Mouse (Mus musculus) embryonic facial prominence, embryonic 10.5 days (tissue): ENCODE data around the gene Mid1. TPM values are rescaled to one million over a fixed set of nuclear protein-coding genes. Genes with fewer than 3 reads are reported as not detected.
"Not testable (repeated sequence)": the region's sequence is repeated elsewhere in the genome, so short reads cannot be mapped to it uniquely, and the experiment has no call there.

Source experiments
- DNase-seq: peaks from one replicate; pipeline ENCODE4 v3.0.0-alpha.2; 2017; ENCODE audit warnings: low spot score
- H3K27ac ChIP-seq: fragments of 300-500 bp; sonication (generic); replicated peaks from 2 replicates; pipeline ENCODE4 v1.5.1; 2016; ENCODE audit warnings: mild to moderate bottlenecking
- H3K27me3 ChIP-seq: fragments of 300-500 bp; sonication (generic); replicated peaks from 2 replicates; pipeline ENCODE4 v1.6.1; 2016; ENCODE audit warnings: low read depth, mild to moderate bottlenecking; ENCODE audit not compliant: poor library complexity, severe bottlenecking
- H3K36me3 ChIP-seq: fragments of 300-500 bp; sonication (generic); replicated peaks from 2 replicates; pipeline ENCODE4 v1.6.1; 2016; ENCODE audit warnings: mild to moderate bottlenecking, moderate library complexity
- H3K4me1 ChIP-seq: fragments of 300-500 bp; sonication (generic); 2 replicates; pipeline ENCODE4 v1.6.1; 2016
- H3K4me3 ChIP-seq: fragments of 300-500 bp; sonication (generic); 2 replicates; pipeline ENCODE4 v1.5.1; 2016; ENCODE audit warnings: mild to moderate bottlenecking, moderate library complexity
- H3K9me3 ChIP-seq: fragments of 300-500 bp; sonication (generic); 2 replicates; pipeline ENCODE4 v1.6.1; 2016; ENCODE audit warnings: mild to moderate bottlenecking
- WGBS: fragments of 180-500 bp; shearing (Covaris S2); methylation state at CpG from one replicate; pipeline ENCODE4 v1.1.7; 2016; 5-methylcytosine and 5-hydroxymethylcytosine counted together
- polyA plus RNA-seq: library from polyadenylated mRNA; unstranded; fragments of >200 nt; fragmentation: Nextera tagmentation; extraction: Ambion mirVana; gene quantifications from 2 replicates; pipeline ENCODE4 v1.2.1, GENCODE M21; 2016

The Mid1 gene
- polyA plus RNA-seq, 1 experiment from 2014 or later, result 18.6 TPM

DNA sequence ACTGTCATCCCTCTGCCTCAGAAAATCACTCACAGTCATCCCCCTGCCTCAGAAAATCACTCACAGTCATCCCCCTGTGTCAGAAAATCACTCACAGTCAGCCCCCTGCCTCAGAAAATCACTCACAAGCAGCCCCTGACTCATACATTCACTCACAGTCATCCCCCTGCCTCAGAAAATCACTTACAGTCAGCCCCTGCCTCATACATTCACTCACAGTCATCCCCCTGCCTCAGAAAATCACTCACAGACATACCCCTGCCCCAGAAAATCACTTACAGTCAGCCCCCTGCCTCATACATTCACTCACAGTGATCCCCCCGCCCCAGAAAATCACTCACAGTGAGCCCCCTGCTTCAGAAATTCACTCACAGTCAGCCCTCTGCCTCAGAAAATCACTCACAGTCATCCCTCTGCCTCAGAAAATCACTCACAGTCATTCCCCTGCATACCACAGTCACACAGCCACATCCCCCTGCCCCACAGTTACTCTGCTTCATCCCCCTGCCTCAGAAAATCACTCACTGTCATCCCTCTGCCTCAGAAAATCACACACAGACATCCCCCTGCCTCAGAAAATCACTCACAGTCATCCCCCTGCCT is 320.8 kb downstream of the Mid1 start:
- not testable (repeated sequence) for H3K27me3 ChIP-seq
- 33% methylated on average over 1 of the region's 1 CpGs for WGBS

DNA sequence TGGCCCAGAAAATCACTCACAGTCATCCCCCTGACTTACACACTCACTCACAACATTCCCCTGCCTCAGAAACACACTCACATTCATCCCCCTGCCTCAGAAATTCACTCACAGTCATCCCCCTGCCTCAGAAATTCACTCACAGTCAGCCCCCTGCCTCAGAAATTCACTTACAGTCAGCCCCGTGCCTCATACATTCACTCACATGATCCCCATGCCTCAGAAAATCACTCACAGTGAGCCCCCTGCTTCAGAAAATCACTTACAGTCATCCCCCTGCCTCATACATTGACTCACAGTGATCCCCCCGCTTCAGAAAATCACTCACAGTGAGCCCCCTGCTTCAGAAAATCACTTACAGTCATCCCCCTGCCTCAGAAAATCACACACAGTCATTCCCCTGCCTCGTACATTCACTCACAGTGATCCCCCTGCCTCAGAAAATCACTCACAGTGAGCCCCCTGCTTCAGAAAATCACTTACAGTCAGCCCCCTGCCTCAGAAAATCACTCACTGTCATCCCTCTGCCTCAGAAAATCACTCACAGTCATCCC is 321.8 kb downstream of the Mid1 start:
- H3K27me3 ChIP-seq, H3K4me3 ChIP-seq: not testable (repeated sequence)
- DNase-seq, result peak; percentile 34
- H3K36me3 ChIP-seq, result peaks cover 14% of the 10 kb centered on the region
- WGBS, result 45% methylated on average over 3 of the region's 3 CpGs
- H3K4me1 ChIP-seq, result peaks cover 26% of the 10 kb centered on the region
- peak overlapping the region; percentile 52 for H3K27ac ChIP-seq
- H3K9me3 ChIP-seq, result peaks cover 55% of the 10 kb centered on the region

More for the DNA sequence above, 320.8 kb downstream of the Mid1 start:
- not testable (repeated sequence) for H3K27ac ChIP-seq, DNase-seq, H3K36me3 ChIP-seq, H3K4me3 ChIP-seq
- H3K4me1 ChIP-seq, result peaks cover 26% of the 10 kb centered on the region
- H3K9me3 ChIP-seq, result peaks cover 53% of the 10 kb centered on the region

DNA sequence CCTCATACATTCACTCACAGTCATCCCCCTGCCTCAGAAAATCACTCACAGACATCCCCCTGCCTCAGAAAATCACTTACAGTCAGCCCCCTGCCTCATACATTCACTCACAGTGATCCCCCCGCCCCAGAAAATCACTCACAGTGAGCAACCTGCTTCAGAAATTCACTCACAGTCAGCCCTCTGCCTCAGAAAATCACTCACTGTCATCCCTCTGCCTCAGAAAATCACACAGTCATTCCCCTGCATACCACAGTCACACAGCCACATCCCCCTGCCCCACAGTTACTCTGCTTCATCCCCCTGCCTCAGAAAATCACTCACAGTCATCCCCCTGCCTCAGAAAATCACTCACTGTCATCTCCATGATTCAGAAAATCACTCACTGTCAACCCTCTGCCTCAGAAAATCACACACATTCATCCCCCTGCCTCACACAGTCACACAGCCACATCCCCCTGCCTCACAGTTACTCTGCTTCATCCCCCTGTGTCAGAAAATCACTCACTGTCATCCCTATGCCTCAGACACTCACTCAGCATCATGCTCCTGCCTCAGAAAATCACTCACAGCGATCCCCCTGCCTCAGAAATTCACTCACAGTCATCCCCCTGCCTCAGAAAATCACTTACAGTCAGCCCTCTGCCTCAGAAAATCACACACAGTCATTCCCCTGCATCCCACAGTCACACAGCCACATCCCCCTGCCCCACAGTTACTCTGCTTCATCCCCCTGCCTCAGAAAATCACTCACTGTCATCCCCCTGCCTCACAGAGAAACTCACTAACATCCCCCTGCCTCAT is 322.6 kb downstream of the Mid1 start:
- WGBS, result 39% methylated on average over 2 of the region's 2 CpGs
- peaks cover 55% of the 10 kb centered on the region for H3K9me3 ChIP-seq
- not testable (repeated sequence) for H3K4me3 ChIP-seq, H3K27me3 ChIP-seq
- H3K4me1 ChIP-seq, result peaks cover 26% of the 10 kb centered on the region
- DNase-seq, result peak; percentile 31
- peaks cover 14% of the 10 kb centered on the region for H3K36me3 ChIP-seq
- H3K27ac ChIP-seq, result peak overlapping the region; percentile 0

DNA sequence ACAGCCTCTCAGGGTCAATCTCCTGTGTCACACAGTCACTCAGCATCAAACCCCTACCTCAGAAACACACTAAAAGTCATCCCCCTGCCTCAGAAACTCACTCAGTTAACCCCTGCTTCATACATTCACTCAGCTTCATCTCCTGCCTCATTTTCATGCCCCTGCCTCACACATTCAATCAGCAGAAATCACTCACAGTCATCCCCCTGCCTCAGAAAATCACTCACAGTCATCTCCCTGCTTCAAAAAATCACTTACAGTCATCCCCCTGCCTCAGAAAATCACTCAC is 323.1 kb downstream of the Mid1 start:
- H3K4me3 ChIP-seq, H3K27me3 ChIP-seq: not testable (repeated sequence)
- DNase-seq, result peak; percentile 17
- peaks cover 55% of the 10 kb centered on the region for H3K9me3 ChIP-seq
- peaks cover 26% of the 10 kb centered on the region for H3K4me1 ChIP-seq
- peaks cover 14% of the 10 kb centered on the region for H3K36me3 ChIP-seq
- H3K27ac ChIP-seq, result peak overlapping the region; percentile 0

DNA sequence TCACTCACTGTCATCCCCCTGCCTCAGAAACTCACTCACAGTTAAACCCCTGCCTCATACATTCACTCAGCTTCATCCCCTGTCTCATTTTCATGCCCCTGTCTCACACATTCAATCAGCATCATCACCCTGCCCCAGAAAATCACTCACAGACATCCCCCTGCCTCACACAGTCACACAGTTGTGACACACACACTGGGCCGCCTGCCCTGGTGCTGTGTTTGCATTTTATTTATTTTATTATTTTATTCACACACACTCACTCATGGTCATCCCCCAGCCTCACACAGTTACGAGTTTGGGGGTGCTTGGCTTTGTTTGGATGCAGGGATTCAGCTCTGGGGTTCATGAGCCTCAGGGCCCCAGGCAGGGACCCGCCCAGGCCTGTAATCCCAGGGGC is 323.6 kb downstream of the Mid1 start:
- 34% methylated on average over 3 of the region's 3 CpGs for WGBS
- H3K4me3 ChIP-seq, result peak overlapping the region; percentile 56
- H3K4me1 ChIP-seq, result peaks cover 26% of the 10 kb centered on the region
- not testable (repeated sequence) for H3K27me3 ChIP-seq
- peak overlapping the region; percentile 0 for H3K27ac ChIP-seq
- DNase-seq, result peak; percentile 43
- peaks cover 55% of the 10 kb centered on the region for H3K9me3 ChIP-seq
- H3K36me3 ChIP-seq, result peaks cover 14% of the 10 kb centered on the region

DNA sequence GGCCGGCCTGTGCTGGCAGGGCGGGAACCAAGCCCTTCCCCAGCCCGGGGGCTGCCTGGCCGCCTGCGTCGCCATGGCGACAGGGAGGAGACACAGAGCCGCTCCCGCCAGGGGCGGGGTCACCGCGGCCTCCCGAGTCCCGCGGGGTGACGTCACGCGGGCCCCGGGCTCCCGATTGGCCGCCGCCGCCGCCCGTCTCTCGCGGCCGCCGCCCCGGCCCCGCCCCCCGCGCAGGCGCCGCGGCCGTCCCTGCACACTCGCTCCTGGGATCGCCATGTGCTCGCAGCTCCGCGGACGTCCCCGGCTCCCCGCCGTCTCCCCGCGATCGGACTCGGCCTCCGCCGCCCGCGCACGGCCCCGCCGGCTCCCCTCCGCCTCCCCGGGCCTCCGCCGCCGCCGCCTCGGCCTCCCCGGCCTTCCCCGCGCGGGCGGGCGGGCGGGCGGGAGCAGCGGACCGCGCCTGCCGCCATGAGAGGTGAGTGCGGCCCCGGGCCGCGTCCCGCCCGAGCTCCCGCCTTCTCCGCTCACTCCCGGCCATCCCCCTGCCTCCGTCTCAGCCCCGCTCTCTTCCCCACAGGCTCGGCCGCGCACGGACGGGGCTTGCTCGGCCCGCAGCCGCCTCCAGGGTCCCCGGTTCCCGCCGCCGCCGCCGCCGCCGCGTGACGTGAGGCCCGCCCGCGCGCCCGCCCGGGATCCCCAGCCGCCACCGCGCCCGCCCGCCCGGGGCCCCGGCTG is 324.2 kb downstream of the Mid1 start, which contains the start of gene Gm21887:
TSS of gene Gm21887 (plus strand) at position 644 of the 735 bp plus-strand sequence.
- peak; percentile 96 for DNase-seq
- not testable (repeated sequence) for H3K27me3 ChIP-seq
- Histone ChIP-seq H3K4me3 (peak within 1 kb of the TSS; percentile 56), H3K4me1 (peaks cover 24% of the 10 kb centered on the region), H3K9me3 (peaks cover 53% of the 10 kb centered on the region), H3K27ac (peak within 1 kb of the TSS; percentile 87), H3K36me3 (peaks cover 17% of the 10 kb centered on the region)
- WGBS, result 80% methylated on average over 118 of the region's 118 CpGs

DNA sequence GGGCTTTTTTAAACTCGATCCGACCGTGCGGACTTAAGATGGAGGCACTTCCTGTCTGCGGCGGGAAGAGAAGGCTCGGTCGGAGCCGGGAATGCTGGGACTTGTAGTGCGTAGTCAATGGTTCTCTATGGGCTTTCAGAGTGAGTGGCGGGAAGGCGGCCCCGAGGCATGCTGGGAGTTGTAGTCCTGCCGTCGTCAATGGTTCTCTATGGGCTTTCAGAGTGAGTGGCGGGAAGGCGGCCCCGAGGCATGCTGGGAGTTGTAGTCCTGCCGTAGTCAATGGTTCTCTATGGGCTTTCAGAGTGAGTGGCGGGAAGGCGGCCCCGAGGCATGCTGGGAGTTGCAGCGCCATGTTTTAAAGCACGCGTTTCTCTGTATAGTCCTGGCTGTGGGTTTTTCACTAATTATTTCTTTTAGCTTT is 324.8 kb downstream of the Mid1 start:
- not testable (repeated sequence) for H3K27me3 ChIP-seq
- Histone ChIP-seq H3K9me3 (peaks cover 50% of the 10 kb centered on the region), H3K4me1 (peaks cover 21% of the 10 kb centered on the region), H3K27ac (peak overlapping the region; percentile 87), H3K4me3 (peak overlapping the region; percentile 56), H3K36me3 (peaks cover 17% of the 10 kb centered on the region)
- WGBS, result 56% methylated on average over 25 of the region's 25 CpGs
- DNase-seq, result peak; percentile 96

DNA sequence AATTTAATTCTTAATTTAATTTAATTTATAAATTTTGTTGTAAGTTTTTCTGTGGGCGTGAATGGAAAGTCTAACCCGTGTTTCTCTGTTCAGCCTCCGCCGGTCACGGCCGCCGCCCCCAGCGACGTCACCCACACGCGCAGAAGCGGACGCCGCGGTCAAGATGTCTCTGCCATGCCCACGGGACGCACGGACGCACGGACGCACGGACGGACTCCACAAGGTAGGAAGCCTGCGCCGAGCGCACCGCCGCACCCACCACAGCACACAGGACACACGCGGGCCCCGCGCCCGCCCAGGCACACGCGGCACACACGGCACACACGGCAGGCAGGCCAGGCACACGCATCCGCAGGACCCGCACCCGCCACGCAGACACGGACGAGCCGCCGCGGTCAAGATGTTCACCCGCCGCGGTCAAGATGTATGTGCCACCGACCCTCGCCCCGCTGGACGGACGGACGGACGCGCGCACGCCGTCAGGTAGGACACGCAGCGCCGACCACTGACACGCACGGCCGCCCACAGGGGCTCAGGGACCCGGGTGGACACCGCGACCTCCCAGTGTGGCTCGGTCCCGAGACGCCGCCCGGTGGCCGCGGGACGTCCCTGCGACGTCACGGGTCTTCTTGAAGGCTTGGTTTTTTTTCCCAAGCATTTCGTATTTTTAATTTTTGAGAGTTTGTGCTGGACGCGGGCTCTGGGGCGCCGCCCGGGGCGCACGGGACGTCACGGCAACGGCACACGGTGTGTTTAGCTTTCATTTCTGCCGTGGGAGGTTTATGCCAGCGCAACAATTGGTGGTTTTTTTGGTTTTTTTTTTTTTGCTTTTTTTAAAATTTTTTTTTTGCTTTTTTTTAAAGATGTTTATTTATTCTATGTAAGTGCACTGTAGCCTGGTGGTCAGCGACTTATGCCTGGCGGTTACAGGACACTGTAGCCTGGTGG is 325.9 kb downstream of the Mid1 start:
- Histone ChIP-seq H3K4me1 (peaks cover 19% of the 10 kb centered on the region), H3K4me3 (peak overlapping the region; percentile 56), H3K9me3 (peaks cover 45% of the 10 kb centered on the region), H3K36me3 (peaks cover 17% of the 10 kb centered on the region)
- H3K27me3 ChIP-seq, H3K27ac ChIP-seq: not testable (repeated sequence)
- DNase-seq, result peak; percentile 75
- WGBS, result 85% methylated on average over 97 of the region's 97 CpGs

DNA sequence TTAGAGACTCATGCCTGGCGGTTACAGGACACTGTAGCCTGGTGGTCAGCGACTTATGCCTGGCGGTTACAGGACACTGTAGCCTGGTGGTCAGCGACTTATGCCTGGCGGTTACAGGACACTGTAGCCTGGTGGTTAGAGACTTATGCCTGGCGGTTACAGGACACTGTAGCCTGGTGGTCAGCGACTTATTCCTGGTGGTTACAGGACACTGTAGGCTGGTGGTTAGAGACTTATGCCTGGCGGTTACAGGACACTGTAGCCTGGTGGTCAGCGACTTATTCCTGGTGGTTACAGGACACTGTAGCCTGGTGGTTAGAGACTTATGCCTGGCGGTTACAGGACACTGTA is 326.5 kb downstream of the Mid1 start:
- H3K4me3 ChIP-seq, H3K27me3 ChIP-seq, DNase-seq, H3K27ac ChIP-seq: not testable (repeated sequence)
- Histone ChIP-seq H3K4me1 (peaks cover 19% of the 10 kb centered on the region), H3K36me3 (peaks cover 23% of the 10 kb centered on the region), H3K9me3 (peaks cover 49% of the 10 kb centered on the region)
- WGBS, result 78% methylated on average over 7 of the region's 10 CpGs

DNA sequence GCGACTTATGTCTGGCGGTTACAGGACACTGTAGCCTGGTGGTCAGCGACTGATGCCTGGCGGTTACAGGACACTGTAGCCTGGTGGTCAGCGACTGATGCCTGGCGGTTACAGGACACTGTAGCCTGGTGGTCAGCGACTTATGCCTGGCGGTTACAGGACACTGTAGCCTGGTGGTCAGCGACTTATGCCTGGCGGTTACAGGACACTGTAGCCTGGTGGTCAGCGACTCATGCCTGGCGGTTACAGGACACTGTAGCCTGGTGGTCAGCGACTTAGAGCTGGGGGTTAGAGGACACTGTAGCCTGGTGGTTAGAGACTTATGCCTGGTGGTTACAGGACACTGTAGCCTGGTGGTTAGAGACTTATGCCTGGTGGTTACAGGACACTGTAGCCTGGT is 328.4 kb downstream of the Mid1 start:
- Histone ChIP-seq H3K9me3 (peaks cover 41% of the 10 kb centered on the region), H3K36me3 (peaks cover 35% of the 10 kb centered on the region)
- DNase-seq, H3K27me3 ChIP-seq, H3K4me3 ChIP-seq, H3K27ac ChIP-seq, H3K4me1 ChIP-seq: not testable (repeated sequence)
- WGBS, result 97% methylated on average over 5 of the region's 13 CpGs

DNA sequence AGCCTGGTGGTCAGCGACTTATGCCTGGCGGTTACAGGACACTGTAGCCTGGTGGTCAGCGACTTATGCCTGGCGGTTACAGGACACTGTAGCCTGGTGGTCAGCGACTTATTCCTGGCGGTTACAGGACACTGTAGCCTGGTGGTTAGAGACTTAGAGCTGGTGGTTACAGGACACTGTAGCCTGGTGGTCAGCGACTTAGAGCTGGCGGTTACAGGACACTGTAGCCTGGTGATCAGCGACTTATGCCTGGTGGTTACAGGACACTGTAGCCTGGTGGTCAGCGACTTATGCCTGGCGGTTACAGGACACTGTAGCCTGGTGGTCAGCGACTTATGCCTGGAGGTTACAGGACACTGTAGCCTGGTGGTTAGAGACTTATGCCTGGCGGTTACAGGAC is 329.0 kb downstream of the Mid1 start:
- H3K4me1 ChIP-seq, H3K27me3 ChIP-seq, DNase-seq, H3K4me3 ChIP-seq, H3K27ac ChIP-seq: not testable (repeated sequence)
- peaks cover 41% of the 10 kb centered on the region for H3K36me3 ChIP-seq
- H3K9me3 ChIP-seq, result peaks cover 41% of the 10 kb centered on the region
- 84% methylated on average over 8 of the region's 13 CpGs for WGBS

DNA sequence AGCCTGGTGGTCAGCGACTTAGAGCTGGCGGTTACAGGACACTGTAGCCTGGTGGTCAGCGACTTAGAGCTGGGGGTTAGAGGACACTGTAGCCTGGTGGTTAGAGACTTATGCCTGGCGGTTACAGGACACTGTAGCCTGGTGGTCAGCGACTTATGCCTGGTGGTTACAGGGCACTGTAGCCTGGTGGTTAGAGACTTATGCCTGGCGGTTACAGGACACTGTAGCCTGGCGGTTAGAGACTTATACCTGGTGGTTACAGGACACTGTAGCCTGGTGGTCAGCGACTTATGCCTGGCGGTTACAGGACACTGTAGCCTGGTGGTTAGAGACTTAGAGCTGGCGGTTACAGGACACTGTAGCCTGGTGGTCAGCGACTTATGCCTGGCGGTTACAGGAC is 330.9 kb downstream of the Mid1 start:
- H3K9me3 ChIP-seq, result peaks cover 41% of the 10 kb centered on the region
- not testable (repeated sequence) for H3K27me3 ChIP-seq, H3K27ac ChIP-seq, H3K4me1 ChIP-seq, DNase-seq, H3K4me3 ChIP-seq
- 87% methylated on average over 12 of the region's 12 CpGs for WGBS
- H3K36me3 ChIP-seq, result peaks cover 51% of the 10 kb centered on the region
